Comparison of ENCODE assay signal across 15 mouse cellular contexts in genomic region chr11:22695237-22695636, GRCm38 (mm10).
"Had no signal": no experiment of that assay in that cellular context is flagged by ENCODE, and none has a peak within 500 bp of the region (broad histone marks: within the 10 kb centered on the region; RNA-seq: fewer than 3 reads in every experiment).

No protein-coding gene starts in this region.

- H3K27ac ChIP-seq: limb, embryonic 15.5 days; liver, embryonic 13.5 days; midbrain, embryonic 10.5 days; neural tube, embryonic 15.5 days had no signal

- H3K9ac ChIP-seq: limb, embryonic 15.5 days; liver, embryonic 13.5 days; liver, postnatal 0 days; neural tube, embryonic 15.5 days had no signal

- H3K27me3 ChIP-seq: limb, embryonic 15.5 days; liver, embryonic 13.5 days; neural tube, embryonic 15.5 days had no signal

- H3K9me3 ChIP-seq: limb, embryonic 15.5 days; liver, embryonic 13.5 days; midbrain, embryonic 10.5 days; neural tube, embryonic 15.5 days had no signal

- H3K4me2 ChIP-seq: limb, embryonic 15.5 days; liver, embryonic 13.5 days; neural tube, embryonic 15.5 days had no signal

- H3K36me3 ChIP-seq: limb, embryonic 15.5 days; liver, embryonic 13.5 days; midbrain, embryonic 10.5 days; neural tube, embryonic 15.5 days had no signal

- H3K4me3 ChIP-seq: limb, embryonic 15.5 days; liver, embryonic 13.5 days; midbrain, embryonic 10.5 days; myocyte; neural tube, embryonic 15.5 days had no signal

- DNase-seq: kidney, adult 2 months; kidney, postnatal 36 days; layer of hippocampus, adult 9-11 months; layer of hippocampus, postnatal 36 days; liver, embryonic 13.5 days; liver, postnatal 0 days; lung, postnatal 14 days; midbrain, embryonic 14.5 days; right cerebral cortex, adult 18-20 months; right cerebral cortex, postnatal 25 days; thymus, postnatal 4 days had no signal

- ATAC-seq: liver, postnatal 0 days had no signal
